Mouse (Mus musculus) kidney, adult 2 months (tissue): Measurements from ENCODE around the gene Mt3.

Source experiments
- CTCF ChIP-seq: fragments of 200-500 bp; conservative IDR thresholded peaks from 2 replicates; pipeline ENCODE4 v1.5.1; 2011; ENCODE audit warnings: low read depth, mild to moderate bottlenecking, control low read depth, low read length, moderate library complexity, mixed read lengths; ENCODE audit not compliant: insufficient read depth, insufficient read length
- POLR2A ChIP-seq: fragments of 200-500 bp; IDR thresholded peaks from one replicate; pipeline ENCODE4 v1.6.1; 2011; ENCODE audit warnings: low read depth, low read length, control low read depth

DNA sequence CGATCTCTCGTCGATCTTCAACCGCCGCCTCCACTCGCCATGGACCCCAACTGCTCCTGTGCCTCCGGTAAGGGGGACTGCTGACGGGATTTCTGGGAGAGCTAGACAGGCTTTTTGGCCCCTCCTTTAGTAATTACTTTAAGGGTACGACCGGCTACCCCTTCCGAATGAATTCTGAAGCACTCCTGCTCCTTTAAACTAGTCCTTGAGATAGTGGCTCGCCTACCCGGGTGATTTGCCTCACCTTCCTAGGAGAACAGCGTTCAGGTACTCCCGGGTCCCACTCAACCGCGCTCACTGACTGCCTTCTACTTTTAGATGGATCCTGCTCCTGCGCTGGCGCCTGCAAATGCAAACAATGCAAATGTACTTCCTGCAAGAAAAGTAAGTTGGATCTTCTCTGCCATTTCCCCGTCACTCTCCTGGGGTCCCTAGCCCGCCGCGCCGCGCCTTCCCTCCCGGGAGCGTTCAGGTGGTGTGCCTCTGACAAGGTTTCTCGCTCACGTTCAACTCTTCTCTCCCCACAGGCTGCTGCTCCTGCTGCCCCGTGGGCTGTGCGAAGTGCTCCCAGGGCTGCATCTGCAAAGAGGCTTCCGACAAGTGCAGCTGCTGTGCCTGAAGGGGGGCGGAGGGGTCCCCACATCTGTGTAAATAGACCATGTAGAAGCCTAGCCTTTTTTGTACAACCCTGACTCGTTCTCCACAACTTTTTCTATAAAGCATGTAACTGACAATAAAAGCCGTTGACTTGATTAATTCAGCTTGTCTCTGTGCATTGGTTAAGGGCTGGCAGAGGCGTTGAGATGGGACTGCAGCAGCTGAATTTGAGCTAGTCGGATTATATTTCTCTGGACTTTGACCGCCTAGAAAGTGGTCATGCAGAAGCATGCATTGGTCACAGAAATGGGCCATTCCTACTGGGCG is 20.7 kb downstream of the Mt3 start:
- TF ChIP-seq CTCF = no peak
- TF ChIP-seq POLR2A = no peak
